Mouse (Mus musculus) stomach, embryonic 16.5 days (tissue): ENCODE measurements at regions not wholly inside any gene's neighbourhood (a gene's known extent, or its start where the extent isn't known, plus 50 kb on each side); places are given as distances from the start of the nearest gene placed in this dataset.

Source experiments
- ATAC-seq: fragments of 200-750 bp; cut with Nextera tagmentation; 2 replicates; pipeline ENCODE4 v1.8.0; 2017; ENCODE audit warnings: moderate number of reproducible peaks, moderate TSS enrichment; ENCODE audit not compliant: insufficient read depth, low FRiP score
- H3K27ac ChIP-seq: fragments of 300-500 bp; sonication (generic); 2 replicates; pipeline ENCODE4 v1.5.1; 2014; ENCODE audit warnings: low read length
- H3K27me3 ChIP-seq: fragments of 300-500 bp; sonication (generic); 2 replicates; pipeline ENCODE4 v1.6.1; 2014; ENCODE audit warnings: low read length, control low read depth, mixed read lengths; ENCODE audit not compliant: control insufficient read depth, insufficient read depth
- H3K36me3 ChIP-seq: fragments of 300-500 bp; sonication (generic); 2 replicates; pipeline ENCODE4 v1.6.1; 2014; ENCODE audit warnings: low read length; ENCODE audit not compliant: control insufficient read depth, insufficient read depth
- H3K4me1 ChIP-seq: fragments of 300-500 bp; sonication (generic); 2 replicates; pipeline ENCODE4 v1.6.1; 2014; ENCODE audit warnings: low read length, control low read depth, mixed read lengths; ENCODE audit not compliant: control insufficient read depth, insufficient read depth
- H3K4me2 ChIP-seq: fragments of 300-500 bp; sonication (generic); 2 replicates; pipeline ENCODE4 v1.6.1; 2014; ENCODE audit warnings: low read depth, low read length, mixed read lengths
- H3K4me3 ChIP-seq: fragments of 300-500 bp; sonication (generic); replicated peaks from 2 replicates; pipeline ENCODE4 v1.5.1; 2014; ENCODE audit warnings: mild to moderate bottlenecking, low read length
- H3K9ac ChIP-seq: fragments of 300-500 bp; sonication (generic); 2 replicates; pipeline ENCODE4 v1.6.1; 2014; ENCODE audit warnings: low read length
- H3K9me3 ChIP-seq: fragments of 300-500 bp; sonication (generic); replicated peaks from 2 replicates; pipeline ENCODE4 v1.6.1; 2016; ENCODE audit warnings: low read length, control low read depth; ENCODE audit not compliant: control insufficient read depth
- WGBS: fragments of 180-500 bp; shearing (Covaris S2); extraction: QIAGEN DNeasy Blood & Tissue Kit; methylation state at CpG from one replicate; pipeline ENCODE4 v1.1.7; 2014; 5-methylcytosine and 5-hydroxymethylcytosine counted together

GRCm38 (mm10) chr3:50940656-50941055 lies 283.6 kb upstream of the Noct start:
- no peak overlapping the region for H3K27ac ChIP-seq
- no peak for ATAC-seq
- no peak overlapping the region for H3K4me3 ChIP-seq
- no peaks in the 10 kb centered on the region for H3K9me3 ChIP-seq
- WGBS: 69% methylated on average over 3 of the region's 3 CpGs
- H3K27me3 ChIP-seq: no peaks in the 10 kb centered on the region
- H3K4me2 ChIP-seq: no peak overlapping the region
- H3K9ac ChIP-seq: no peak overlapping the region
- H3K4me1 ChIP-seq: no peaks in the 10 kb centered on the region
- no peaks in the 10 kb centered on the region for H3K36me3 ChIP-seq

GRCm38 (mm10) chr3:50953456-50953855 lies 270.8 kb upstream of the Noct start:
- WGBS: 87% methylated on average over 6 of the region's 6 CpGs
- Histone ChIP-seq H3K4me2 (no peak overlapping the region), H3K27me3 (no peaks in the 10 kb centered on the region), H3K9ac (no peak overlapping the region), H3K9me3 (no peaks in the 10 kb centered on the region), H3K4me3 (no peak overlapping the region), H3K4me1 (no peaks in the 10 kb centered on the region), H3K36me3 (no peaks in the 10 kb centered on the region), H3K27ac (no peak overlapping the region)
- no peak for ATAC-seq

GRCm38 (mm10) chr3:50970386-50970785 lies 253.9 kb upstream of the Noct start:
- no peak for ATAC-seq
- Histone ChIP-seq H3K4me3 (no peak overlapping the region), H3K4me2 (no peak overlapping the region), H3K9me3 (no peaks in the 10 kb centered on the region), H3K27ac (no peak overlapping the region), H3K9ac (no peak overlapping the region), H3K4me1 (no peaks in the 10 kb centered on the region), H3K36me3 (no peaks in the 10 kb centered on the region), H3K27me3 (no peaks in the 10 kb centered on the region)
- 92% methylated on average over 2 of the region's 2 CpGs for WGBS

- WGBS: 66% methylated on average over 6 of the region's 6 CpGs
- H3K36me3 ChIP-seq: no peaks in the 10 kb centered on the region
- H3K4me1 ChIP-seq: 0 out of 2 replicates have a peak, but pooled peaks cover 6% of the 10 kb centered on the region
- H3K27me3 ChIP-seq: no peaks in the 10 kb centered on the region
- H3K9me3 ChIP-seq: no peaks in the 10 kb centered on the region
- no peak for ATAC-seq
- H3K27ac ChIP-seq: no peak overlapping the region
- H3K9ac ChIP-seq: no peak overlapping the region
- no peak overlapping the region for H3K4me3 ChIP-seq
- no peak overlapping the region for H3K4me2 ChIP-seq
Observed at GRCm38 (mm10) chr3:50973081-50973480, 251.2 kb upstream of the Noct start.

GRCm38 (mm10) chr3:50976141-50976780 lies 248.0 kb upstream of the Noct start:
- no peaks in the 10 kb centered on the region for H3K9me3 ChIP-seq
- H3K36me3 ChIP-seq: no peaks in the 10 kb centered on the region
- H3K27ac ChIP-seq: peak overlapping the region; percentile 43
- 42% methylated on average over 5 of the region's 5 CpGs for WGBS
- H3K4me3 ChIP-seq: no peak overlapping the region
- peak; percentile 82; the same call in 1 of the 2 replicates for ATAC-seq
- no peaks in the 10 kb centered on the region for H3K27me3 ChIP-seq
- no peak overlapping the region for H3K4me2 ChIP-seq
- no peak overlapping the region for H3K9ac ChIP-seq
- H3K4me1 ChIP-seq: 0 out of 2 replicates have a peak, but pooled peaks cover 6% of the 10 kb centered on the region

- 0 out of 2 replicates have a peak, but pooled peaks cover 6% of the 10 kb centered on the region for H3K4me1 ChIP-seq
- no peaks in the 10 kb centered on the region for H3K36me3 ChIP-seq
- H3K4me2 ChIP-seq: no peak overlapping the region
- H3K9ac ChIP-seq: no peak overlapping the region
- no peaks in the 10 kb centered on the region for H3K9me3 ChIP-seq
- H3K4me3 ChIP-seq: no peak overlapping the region
- 65% methylated on average over 6 of the region's 6 CpGs for WGBS
- no peaks in the 10 kb centered on the region for H3K27me3 ChIP-seq
- ATAC-seq: peak; percentile 11; the same call in 1 of the 2 replicates
- H3K27ac ChIP-seq: peak overlapping the region; percentile 43
Observed at GRCm38 (mm10) chr3:50976818-50977217, 247.4 kb upstream of the Noct start.

GRCm38 (mm10) chr3:50978636-50979035 lies 245.6 kb upstream of the Noct start:
- H3K27me3 ChIP-seq: no peaks in the 10 kb centered on the region
- WGBS: 88% methylated on average over 5 of the region's 5 CpGs
- H3K4me2 ChIP-seq: no peak overlapping the region
- H3K9ac ChIP-seq: no peak overlapping the region
- H3K27ac ChIP-seq: no peak overlapping the region
- no peak overlapping the region for H3K4me3 ChIP-seq
- H3K36me3 ChIP-seq: no peaks in the 10 kb centered on the region
- 0 out of 2 replicates have a peak, but pooled peaks cover 6% of the 10 kb centered on the region for H3K4me1 ChIP-seq
- no peak for ATAC-seq
- no peaks in the 10 kb centered on the region for H3K9me3 ChIP-seq

- 83% methylated on average over 3 of the region's 3 CpGs for WGBS
- no peak overlapping the region for H3K27ac ChIP-seq
- H3K9ac ChIP-seq: no peak overlapping the region
- no peaks in the 10 kb centered on the region for H3K27me3 ChIP-seq
- no peaks in the 10 kb centered on the region for H3K9me3 ChIP-seq
- 0 out of 2 replicates have a peak, but pooled peaks cover 6% of the 10 kb centered on the region for H3K4me1 ChIP-seq
- H3K4me2 ChIP-seq: no peak overlapping the region
- no peak overlapping the region for H3K4me3 ChIP-seq
- no peaks in the 10 kb centered on the region for H3K36me3 ChIP-seq
- no peak for ATAC-seq
Observed at GRCm38 (mm10) chr3:50979592-50979991, 244.7 kb upstream of the Noct start.

- no peak for ATAC-seq
- 96% methylated on average over 7 of the region's 7 CpGs for WGBS
- H3K4me2 ChIP-seq: no peak overlapping the region
Observed at GRCm38 (mm10) chr3:50981751-50982150, 242.5 kb upstream of the Noct start.

More at GRCm38 (mm10) chr3:50981751-50982150, 242.5 kb upstream of the Noct start:
- Histone ChIP-seq H3K27me3 (no peaks in the 10 kb centered on the region), H3K27ac (no peak overlapping the region), H3K36me3 (no peaks in the 10 kb centered on the region), H3K9ac (no peak overlapping the region), H3K4me1 (0 out of 2 replicates have a peak, but pooled peaks cover 3% of the 10 kb centered on the region), H3K4me3 (no peak overlapping the region), H3K9me3 (no peaks in the 10 kb centered on the region)
